Mouse (Mus musculus): ENCODE measurements around the gene C2cd4b. TPM values are rescaled to one million over a fixed set of nuclear protein-coding genes. Genes with fewer than 3 reads are reported as not detected.

The C2cd4b gene
- polyA plus RNA-seq, 1 experiment, result not detected

DNA sequence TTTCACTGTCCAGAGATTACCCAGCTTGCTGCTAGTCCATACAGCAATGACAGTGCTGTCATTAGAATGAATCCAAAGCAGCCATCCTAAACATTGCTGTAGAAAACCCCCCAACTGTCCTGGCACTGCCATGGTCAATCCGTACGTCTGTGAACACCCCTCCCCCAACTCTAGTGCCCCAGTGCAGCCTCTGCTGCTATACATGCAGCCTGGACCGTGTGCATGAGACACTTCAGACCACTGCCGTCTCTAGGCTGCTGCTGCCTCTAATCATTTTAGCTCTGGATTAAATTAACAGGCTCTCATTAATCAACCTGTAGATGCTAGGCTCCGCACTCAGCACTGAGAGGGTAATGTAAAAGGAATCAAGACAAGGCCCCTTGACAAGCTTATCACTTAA lies 47.8 kb downstream of the C2cd4b start:
- no peaks in the 10 kb centered on the region for H3K36me3 ChIP-seq (ENCODE audit: control insufficient read depth, insufficient read depth)
- H3K4me2 ChIP-seq (ENCODE audit: low read depth), result no peak overlapping the region
- no peak for TF ChIP-seq SRF (IDR thresholded peaks at IDR 0.05; ENCODE audit: control insufficient read depth, insufficient read length, low read depth)
- H3K79me2 ChIP-seq (ENCODE audit: control insufficient read depth, insufficient read depth), result no peaks in the 10 kb centered on the region
- H3K4me3 ChIP-seq, result no peak overlapping the region
- H3K27me3 ChIP-seq (ENCODE audit: control insufficient read depth, insufficient read depth, insufficient read length), result peaks cover 8% of the 10 kb centered on the region
- no peak overlapping the region for H3ac ChIP-seq (ENCODE audit: control insufficient read depth, insufficient read length)

DNA sequence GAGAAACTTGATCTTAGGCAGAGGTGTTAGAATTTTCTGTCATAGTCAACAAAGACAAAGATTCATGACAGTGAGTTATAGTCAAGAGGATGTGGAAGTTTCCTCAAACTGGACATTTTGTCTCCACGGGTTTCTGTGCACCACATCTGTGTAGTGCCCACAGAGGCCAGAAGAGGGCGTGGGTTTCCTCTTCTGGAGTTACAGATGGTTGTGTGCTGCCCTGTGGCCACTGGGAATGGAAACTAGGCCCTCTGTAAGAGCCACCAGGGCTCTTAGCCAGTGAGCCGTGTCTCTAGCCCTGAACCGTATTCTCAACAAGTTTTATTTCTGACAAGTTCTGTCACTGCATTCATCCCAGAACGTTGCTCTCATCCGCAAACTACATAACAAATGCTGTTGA lies 51.3 kb downstream of the C2cd4b start:
- H3K79me2 ChIP-seq (ENCODE audit: control insufficient read depth, insufficient read depth), result no peaks in the 10 kb centered on the region
- no peak for TF ChIP-seq TCF3 (IDR thresholded peaks at IDR 0.05; ENCODE audit: insufficient read length, low read depth)
- no peak for TF ChIP-seq MYOD1 (IDR thresholded peaks at IDR 0.05; ENCODE audit: control insufficient read depth in 1 of 3, insufficient read length in 2 of 3, low read depth in 2 of 3)
- no peak for TF ChIP-seq CEBPB (IDR thresholded peaks at IDR 0.05; ENCODE audit: insufficient read depth, poor library complexity, severe bottlenecking)
- no peak for TF ChIP-seq E2F4 (IDR thresholded peaks at IDR 0.05; ENCODE audit: insufficient read depth)
- no peak for TF ChIP-seq POLR2A (IDR thresholded peaks at IDR 0.05; ENCODE audit: insufficient read length, low read depth)
- no peak for TF ChIP-seq MAX (IDR thresholded peaks at IDR 0.05; ENCODE audit: low read depth)
- no peak for TF ChIP-seq REST (IDR thresholded peaks at IDR 0.05; ENCODE audit: insufficient read depth, insufficient read length)
- TF ChIP-seq POLR2AphosphoS2 (IDR thresholded peaks at IDR 0.05; ENCODE audit: insufficient read length, low read depth), result no peak
- TF ChIP-seq SRF (IDR thresholded peaks at IDR 0.05; ENCODE audit: control insufficient read depth, insufficient read length, low read depth), result no peak
- TF ChIP-seq USF1 (IDR thresholded peaks at IDR 0.05; ENCODE audit: low read depth), result no peak
- no peak for TF ChIP-seq MYOG (IDR thresholded peaks at IDR 0.05; ENCODE audit: control insufficient read depth in 1 of 3, insufficient read depth in 1 of 3, insufficient read length in 2 of 3, low read depth in 2 of 3)
- no peak for TF ChIP-seq TCF12 (IDR thresholded peaks at IDR 0.05; ENCODE audit: insufficient read depth, poor library complexity, severe bottlenecking)
- H3K4me3 ChIP-seq, result no peak overlapping the region
- H3K27me3 ChIP-seq (ENCODE audit: control insufficient read depth, insufficient read depth, insufficient read length), result peaks cover 8% of the 10 kb centered on the region
- H3K4me2 ChIP-seq (ENCODE audit: low read depth), result no peak overlapping the region
- H3ac ChIP-seq (ENCODE audit: control insufficient read depth, insufficient read length), result no peak overlapping the region
- H3K36me3 ChIP-seq (ENCODE audit: control insufficient read depth, insufficient read depth), result no peaks in the 10 kb centered on the region

Other genes starting within 250 kb of the C2cd4b start
- 28.6 TPM for gene Tln2, start 199.7 kb upstream of the C2cd4b start, polyA plus RNA-seq (2012; fragmentation: generic; extraction: Trizol)
- gene C2cd4a, start 72.9 kb downstream of the C2cd4b start, polyA plus RNA-seq (2012; fragmentation: generic; extraction: Trizol), result not detected
- gene Vps13c, start 81.0 kb downstream of the C2cd4b start, polyA plus RNA-seq (2012; fragmentation: generic; extraction: Trizol), result 7.3 TPM